8 mouse cellular contexts compared by ENCODE assay signal in genomic region chr1:133209901-133210516, GRCm38 (mm10). TPM values are rescaled to one million over a fixed set of nuclear protein-coding genes. Genes with fewer than 3 reads are reported as not detected.
DNase-seq lines count a peak whose midpoint lies in the region; ATAC-seq and TF ChIP-seq lines count a peak whose summit lies in the region.

No protein-coding gene starts in this region.

- DNase-seq in frontal cortex, adult 2 months (ENCODE audit: extremely low spot score in 1 of 2, low spot score in 1 of 2), result peak; percentile 63 to 82
- no peak for DNase-seq in frontal cortex, postnatal 14 days (ENCODE audit: low spot score in 2 of 2)
- DNase-seq in ES-E14 (ENCODE audit: low read depth, low spot score), result no peak
- peak; percentile 41 for DNase-seq in hindbrain, postnatal 0 days (ENCODE audit: low spot score)
- DNase-seq in thymus, postnatal 10 days (ENCODE audit: low spot score in 2 of 2), result no peak

- H3K9me3 ChIP-seq in ES-E14 (ENCODE audit: control insufficient read depth, insufficient read depth, low read depth, low read length), result no peaks in the 10 kb centered on the region
- H3K9me3 ChIP-seq in embryonic facial prominence, embryonic 13.5 days, result no peaks in the 10 kb centered on the region
- H3K9me3 ChIP-seq in hindbrain, postnatal 0 days (ENCODE audit: low read length), result no peaks in the 10 kb centered on the region
- no peaks in the 10 kb centered on the region for H3K9me3 ChIP-seq in midbrain, embryonic 16.5 days (replicated peaks; ENCODE audit: control insufficient read depth, low read length, poor library complexity, severe bottlenecking)

- peak overlapping the region; percentile 28; the same call in 1 of the 2 replicates for H3K9ac ChIP-seq in ES-E14 (ENCODE audit: insufficient read depth, low read depth, low read length, poor library complexity, severe bottlenecking)
- peak overlapping the region; percentile 44; the same call in 1 of the 2 replicates for H3K9ac ChIP-seq in embryonic facial prominence, embryonic 13.5 days
- H3K9ac ChIP-seq in hindbrain, postnatal 0 days (replicated peaks; ENCODE audit: low read length), result 0 out of 2 replicates have a peak overlapping the region, but pooled peaks have one; percentile 9
- H3K9ac ChIP-seq in midbrain, embryonic 16.5 days (ENCODE audit: low read depth, low read length), result peak overlapping the region; percentile 39

- peaks cover 6 to 16% of the 10 kb centered on the region in 2 experiments; a peak in 2 of 4 replicates for H3K4me1 ChIP-seq in ES-E14 (ENCODE audit: control insufficient read depth in 2 of 2, insufficient read depth in 2 of 2, low read length in 2 of 2, poor library complexity in 1 of 2)
- peaks cover 40% of the 10 kb centered on the region for H3K4me1 ChIP-seq in embryonic facial prominence, embryonic 13.5 days
- peaks cover 21% of the 10 kb centered on the region; the same call in 1 of the 2 replicates for H3K4me1 ChIP-seq in hindbrain, postnatal 0 days (ENCODE audit: insufficient read depth, low read length)
- H3K4me1 ChIP-seq in midbrain, embryonic 16.5 days (ENCODE audit: control insufficient read depth, insufficient read depth, low read length), result peaks cover 29% of the 10 kb centered on the region

- 0 out of 2 replicates have a peak overlapping the region, but pooled peaks have one; percentile 5 for H3K4me2 ChIP-seq in embryonic facial prominence, embryonic 13.5 days
- peak overlapping the region; percentile 0; the same call in 1 of the 2 replicates for H3K4me2 ChIP-seq in hindbrain, postnatal 0 days (ENCODE audit: low read depth, low read length)
- H3K4me2 ChIP-seq in midbrain, embryonic 16.5 days (ENCODE audit: low read length), result peak overlapping the region; percentile 20

- peak overlapping the region in 1 of 2 experiments; percentile 0; a peak in 1 of 4 replicates for H3K4me3 ChIP-seq in ES-E14 (ENCODE audit: insufficient read depth in 1 of 2, low read depth in 1 of 2, low read length in 2 of 2, poor library complexity in 1 of 2, severe bottlenecking in 1 of 2)
- no peak overlapping the region for H3K4me3 ChIP-seq in embryonic facial prominence, embryonic 13.5 days
- H3K4me3 ChIP-seq in hindbrain, postnatal 0 days (ENCODE audit: low read length), result no peak overlapping the region
- H3K4me3 ChIP-seq in midbrain, embryonic 16.5 days (ENCODE audit: low read depth, low read length), result no peak overlapping the region

- in situ Hi-C loops in ES-E14 (cut with MboI; ENCODE audit: low sequenced_read_pairs in 2 of 2, unreplicated experiment in 2 of 2), result no loop called here

- no peak for TF ChIP-seq CTCF in hindbrain, postnatal 0 days (IDR thresholded peaks at IDR 0.05; ENCODE audit: low read depth)

- no peaks in the 10 kb centered on the region for H3K36me3 ChIP-seq in ES-E14 (ENCODE audit: control insufficient read depth, insufficient read depth, low read length, poor library complexity, severe bottlenecking)
- H3K36me3 ChIP-seq in embryonic facial prominence, embryonic 13.5 days, result no peaks in the 10 kb centered on the region
- no peaks in the 10 kb centered on the region for H3K36me3 ChIP-seq in hindbrain, postnatal 0 days (ENCODE audit: insufficient read depth, low read length)
- no peaks in the 10 kb centered on the region for H3K36me3 ChIP-seq in midbrain, embryonic 16.5 days (ENCODE audit: control insufficient read depth, insufficient read depth, low read length)

- H3K27ac ChIP-seq in ES-E14 (ENCODE audit: insufficient read depth, low read depth, low read length, poor library complexity, severe bottlenecking), result no peak overlapping the region
- H3K27ac ChIP-seq in embryonic facial prominence, embryonic 13.5 days, result peak overlapping the region; percentile 57
- peak overlapping the region; percentile 33 for H3K27ac ChIP-seq in hindbrain, postnatal 0 days
- H3K27ac ChIP-seq in midbrain, embryonic 16.5 days (ENCODE audit: low read length), result peak overlapping the region; percentile 55

- 35% methylated on average over 17 of the region's 17 CpGs for WGBS in embryonic facial prominence, embryonic 13.5 days
- WGBS in hindbrain, postnatal 0 days, result 18% methylated on average over 17 of the region's 17 CpGs
- WGBS in midbrain, embryonic 16.5 days, result 18% methylated on average over 17 of the region's 17 CpGs

- H3K27me3 ChIP-seq in embryonic facial prominence, embryonic 13.5 days, result no peaks in the 10 kb centered on the region
- H3K27me3 ChIP-seq in hindbrain, postnatal 0 days (ENCODE audit: insufficient read depth, low read length), result no peaks in the 10 kb centered on the region
- H3K27me3 ChIP-seq in midbrain, embryonic 16.5 days (ENCODE audit: control insufficient read depth, insufficient read depth, low read depth, low read length), result no peaks in the 10 kb centered on the region

- ATAC-seq in embryonic facial prominence, embryonic 13.5 days (ENCODE audit: insufficient number of reproducible peaks, insufficient read depth, low FRiP score, low TSS enrichment, low read depth), result no peak
- peak; percentile 36 for ATAC-seq in hindbrain, postnatal 0 days
- ATAC-seq in midbrain, embryonic 16.5 days, result peak; percentile 41
- ATAC-seq in activated CD4-positive, CD25-positive, alpha-beta regulatory T cell, adult 4 months, result no peak

TF ChIP-seq in ES-E14, 5 proteins besides CTCF, POLR2A, EP300 and RAD21:
- TF ChIP-seq CHD2 (IDR thresholded peaks at IDR 0.05; ENCODE audit: low read depth, low read length) (no peak), ZNF384 (IDR thresholded peaks at IDR 0.05; ENCODE audit: low read depth, low read length) (no peak), ZC3H11A (IDR thresholded peaks at IDR 0.05; ENCODE audit: borderline replicate concordance, low read depth, low read length) (no peak), MAFK (IDR thresholded peaks at IDR 0.05; ENCODE audit: insufficient read depth, low read depth, low read length) (no peak), HCFC1 (IDR thresholded peaks at IDR 0.05; ENCODE audit: borderline replicate concordance, insufficient read depth, low read length) (no peak)
TF ChIP-seq in ES-E14: peak in this region for 0.

RNA-seq across cellular contexts. Expression of gene Plekha6, which starts 46.0 kb away (rescaled TPM):
- 51.7 and 53.6 TPM in 2 replicates for polyA plus RNA-seq in frontal cortex, adult 2 months (2012; rRNA removed)
- total RNA-seq in ES-E14 (2012; rRNA removed), result 3.5 and 5.3 TPM in 2 replicates
- polyA plus RNA-seq in embryonic facial prominence, embryonic 13.5 days (2015; fragmentation: Nextera tagmentation; extraction: Ambion mirVana), result 4.0 and 5.0 TPM in 2 replicates
- total RNA-seq in hindbrain, postnatal 0 days (2014; rRNA removed), result 41.0 and 44.1 TPM in 2 replicates
- 9.7 TPM in 2 replicates for polyA plus RNA-seq in hindbrain, postnatal 0 days (2015; fragmentation: Nextera tagmentation; extraction: Ambion mirVana)
- 17.3 and 22.2 TPM in 2 replicates for polyA plus RNA-seq in midbrain, embryonic 16.5 days (2015; fragmentation: Nextera tagmentation; extraction: Ambion mirVana)
- under 1 TPM in 1 of 2 experiments, not detected in 1; 0.06 TPM for polyA plus RNA-seq in activated CD4-positive, CD25-positive, alpha-beta regulatory T cell, adult 4 months (2017; shearing (Covaris generic))

Comparison
In these comparisons a context has a peak if more than half of its experiments do, and no peak if none do; other contexts are left out.
1. DNase-seq: peak in frontal cortex, adult 2 months (2 of 2) and hindbrain, postnatal 0 days (single experiment); none in frontal cortex, postnatal 14 days (0 of 2), ES-E14 (single experiment) and thymus, postnatal 10 days (0 of 2).
2. ATAC-seq: peak in hindbrain, postnatal 0 days (single experiment) and midbrain, embryonic 16.5 days (single experiment); none in embryonic facial prominence, embryonic 13.5 days (single experiment) and activated CD4-positive, CD25-positive, alpha-beta regulatory T cell, adult 4 months (single experiment).
3. Peak in every context shown above with its lines, with median percentiles within 50 percentile points of each other: H3K9ac ChIP-seq and H3K4me2 ChIP-seq.